Mouse (Mus musculus) bone marrow macrophage, adult 2 months (primary cell): ENCODE data around the gene Mindy2.

Experiments
- CTCF ChIP-seq: IDR thresholded peaks from 2 replicates; pipeline ENCODE4 v1.5.1; 2012; ENCODE audit warnings: low read depth, mild to moderate bottlenecking, low read length, moderate library complexity
- POLR2A ChIP-seq: IDR thresholded peaks from 2 replicates; pipeline ENCODE4 v1.6.1; 2012; ENCODE audit warnings: mild to moderate bottlenecking, low read depth, low read length, borderline replicate concordance

- TF ChIP-seq POLR2A (no peak), CTCF (no peak)
These were observed 9.8 kb upstream of the Mindy2 start for GRCm38 (mm10) chr9:70666811-70667210.
